Mouse (Mus musculus) skeletal muscle tissue, adult 2 months (tissue): Measurements from ENCODE around the gene Sptbn1.

Experiments
- DNase-seq: peaks from one replicate; pipeline ENCODE4 v3.0.0-alpha.2; 2012; ENCODE audit warnings: low read depth, low spot score

Sptbn1 gene

DNA sequence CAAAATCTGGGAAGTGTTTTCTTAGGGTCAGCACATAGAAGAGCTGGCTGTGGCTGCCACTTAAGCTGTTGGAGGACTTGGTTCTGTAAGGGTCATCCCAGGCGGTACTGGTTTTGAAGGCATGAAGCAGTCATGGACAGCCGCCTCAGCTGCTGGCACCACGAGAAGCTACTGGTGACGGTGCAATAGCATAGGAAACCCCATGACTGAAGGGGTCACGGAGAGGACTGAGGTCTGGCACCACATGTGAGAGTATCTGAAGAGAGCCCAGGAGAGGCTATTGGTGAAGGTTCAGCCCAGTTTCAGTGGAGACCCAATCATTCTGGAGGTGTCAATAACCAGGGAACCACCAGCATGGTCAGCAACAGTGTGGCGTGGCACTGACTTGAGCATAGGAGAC lies 135.4 kb downstream of the Sptbn1 start:
- no peak for DNase-seq

DNA sequence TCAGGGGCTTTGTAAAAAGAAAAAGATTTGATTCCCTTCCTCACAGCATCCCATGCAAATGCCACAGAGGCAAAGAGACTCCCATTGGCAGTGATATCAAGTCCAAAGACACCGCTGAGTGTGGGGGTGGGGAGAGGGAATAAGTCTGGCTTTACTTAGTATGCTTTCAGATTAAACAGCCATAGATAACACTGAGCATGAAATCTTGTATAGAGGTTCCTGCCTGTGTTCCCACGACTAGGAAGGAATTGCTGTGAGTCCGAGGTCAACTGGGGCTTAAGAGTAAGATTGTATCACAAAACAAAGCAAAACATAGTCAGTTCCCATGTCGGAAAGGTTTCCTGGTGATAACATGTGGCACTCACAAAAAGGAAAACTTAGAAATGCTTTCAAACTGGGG lies 136.3 kb downstream of the Sptbn1 start:
- DNase-seq: no peak

DNA sequence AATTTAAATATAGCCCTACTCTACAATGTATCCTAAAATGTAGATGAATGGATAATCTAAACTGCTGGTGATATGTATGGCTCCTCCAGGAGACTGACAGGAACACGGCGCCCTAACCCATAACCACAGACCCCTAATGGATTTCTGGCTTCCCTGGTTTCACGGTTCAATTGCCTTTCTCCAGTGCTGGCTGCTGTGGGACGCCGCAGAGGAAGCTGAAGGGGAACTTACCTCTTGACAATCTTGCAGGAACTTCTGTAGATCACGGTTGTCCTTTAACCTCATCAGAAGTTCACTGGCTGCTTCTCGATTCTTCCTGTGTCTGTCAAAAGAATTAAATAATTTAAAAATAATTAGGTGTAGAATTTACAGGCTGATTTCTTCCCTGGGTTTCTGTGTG lies 138.6 kb downstream of the Sptbn1 start:
- DNase-seq: no peak

DNA sequence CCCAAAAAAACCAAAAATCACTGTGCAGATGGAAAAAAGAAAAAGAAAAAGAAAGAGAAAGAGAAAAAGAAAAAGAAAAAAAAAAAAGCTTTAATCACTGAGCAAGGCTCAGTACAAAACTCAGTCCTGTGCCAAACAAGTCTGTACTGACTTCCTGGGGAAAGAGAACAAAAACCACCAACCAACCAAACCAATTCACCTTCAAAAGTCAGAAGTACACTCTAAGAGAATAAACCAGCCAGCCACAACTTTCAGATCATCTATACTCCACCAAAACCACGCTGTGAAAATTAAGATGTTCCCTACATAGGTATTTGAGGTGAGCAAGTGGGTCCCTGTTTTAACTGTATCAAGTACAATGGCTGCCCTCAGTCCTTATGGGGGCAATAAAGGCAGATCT lies 141.1 kb downstream of the Sptbn1 start:
- DNase-seq: no peak

DNA sequence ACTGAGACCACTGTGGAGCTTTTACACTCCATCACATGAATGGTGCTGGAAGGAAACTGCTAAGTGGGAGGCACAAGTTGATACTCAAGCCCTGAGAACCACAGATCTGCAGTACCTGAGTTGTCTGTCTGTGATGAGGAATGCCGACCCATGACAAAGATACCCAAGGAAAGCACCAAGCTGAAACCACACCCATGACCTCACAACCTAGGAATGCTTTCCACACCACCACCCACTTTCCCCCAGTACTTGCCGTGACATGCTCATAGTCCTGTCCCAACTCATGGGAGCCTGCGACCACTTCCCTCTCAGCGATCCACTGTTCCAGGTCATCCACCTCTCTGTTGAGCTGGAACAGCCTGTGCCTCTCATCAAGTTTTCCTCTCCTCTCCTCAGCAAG lies 149.9 kb downstream of the Sptbn1 start:
- DNase-seq: no peak

DNA sequence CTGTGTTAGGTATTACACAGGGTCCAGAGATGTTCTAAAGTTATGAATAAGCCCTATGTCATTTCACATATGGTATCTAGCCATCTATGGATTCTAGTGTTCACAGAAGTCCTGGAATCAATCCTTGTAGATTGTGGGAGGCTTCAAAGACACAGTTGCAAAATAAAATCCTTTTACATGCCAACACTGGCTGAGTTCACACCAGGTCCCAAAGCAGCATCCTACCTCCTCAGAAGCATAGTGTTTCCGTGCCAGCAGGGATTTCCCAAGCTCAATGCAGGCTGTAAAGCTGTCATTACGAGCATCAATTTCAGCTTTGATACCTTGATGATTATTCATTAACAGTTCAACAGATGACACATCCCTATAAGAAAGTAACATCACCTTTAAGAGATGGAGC lies 154.3 kb downstream of the Sptbn1 start:
- DNase-seq: no peak

DNA sequence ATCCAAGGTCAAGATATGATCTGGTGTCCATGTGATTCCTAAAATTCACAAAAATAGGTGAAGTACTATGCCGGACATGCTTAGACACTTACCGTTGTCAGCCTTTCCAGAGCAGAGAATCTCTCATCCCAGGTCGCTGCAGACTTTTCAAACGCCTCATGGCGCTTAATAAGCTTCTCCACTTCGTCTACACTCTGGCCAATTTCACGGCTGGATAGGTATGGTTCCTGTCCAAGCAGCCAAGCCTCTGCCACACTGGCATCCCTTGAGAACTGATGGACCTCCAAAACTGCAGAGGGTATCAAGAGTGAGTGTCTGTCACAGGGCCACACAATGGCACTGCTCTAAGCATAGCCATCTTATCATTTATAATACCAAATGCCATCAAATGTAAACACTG lies 157.3 kb downstream of the Sptbn1 start:
- DNase-seq: no peak

DNA sequence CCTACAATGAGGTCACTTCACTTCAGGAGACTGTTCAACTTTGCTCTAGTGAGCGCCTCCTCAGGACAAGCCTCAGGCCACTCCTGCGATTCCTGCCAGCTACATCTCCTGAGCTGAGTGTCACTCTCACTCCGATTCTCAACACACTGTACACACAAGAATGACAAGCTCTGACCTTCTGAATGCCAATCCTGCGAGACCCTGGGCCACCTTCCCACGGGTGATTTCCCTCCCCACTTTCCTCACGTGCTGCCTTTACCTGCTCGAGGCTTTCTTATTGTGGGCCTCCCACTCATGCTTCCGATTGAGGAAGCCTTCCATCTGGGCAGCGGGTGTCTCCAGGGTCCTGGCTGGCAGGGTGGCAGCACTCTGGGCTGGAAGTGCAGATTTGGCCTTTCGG lies 163.8 kb downstream of the Sptbn1 start:
- DNase-seq: no peak

DNA sequence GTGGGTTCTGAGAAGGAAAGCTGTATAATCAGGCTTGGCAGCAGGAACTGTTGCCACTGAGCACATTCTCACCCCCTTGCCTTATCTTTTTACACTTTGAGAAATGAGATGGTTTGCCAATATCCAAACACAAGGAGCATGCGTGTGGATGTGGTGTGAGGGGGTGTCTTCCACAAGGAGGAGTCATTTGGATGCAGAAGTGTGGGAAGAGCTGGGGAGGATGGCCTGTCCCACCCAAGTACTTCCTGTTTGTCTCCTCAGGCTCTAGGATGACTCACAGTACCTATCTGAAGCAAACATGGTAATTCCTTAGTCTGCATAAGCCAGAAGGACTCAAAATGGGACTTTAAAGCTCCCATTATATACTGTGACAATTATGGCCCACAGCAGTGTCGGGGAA lies 165.4 kb downstream of the Sptbn1 start:
- DNase-seq: no peak

DNA sequence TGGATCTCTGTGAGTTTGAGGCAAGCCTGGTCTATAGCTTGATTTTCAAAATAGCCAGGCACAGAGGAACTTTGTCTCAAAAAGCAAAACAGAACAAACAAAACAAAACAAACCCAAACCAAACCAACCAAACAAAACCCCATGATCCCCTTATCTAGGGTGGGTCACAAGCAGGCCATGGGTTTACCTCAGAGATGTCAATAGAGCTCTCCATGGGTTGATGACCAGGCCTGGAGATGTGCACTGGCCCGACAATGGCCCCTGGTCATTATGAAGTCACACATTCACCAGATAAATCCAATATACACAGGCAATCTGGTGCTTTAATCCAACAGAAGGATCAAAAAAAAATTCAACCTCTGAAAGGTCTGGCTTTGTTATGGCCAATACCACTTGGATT lies 166.2 kb downstream of the Sptbn1 start:
- no peak for DNase-seq

DNA sequence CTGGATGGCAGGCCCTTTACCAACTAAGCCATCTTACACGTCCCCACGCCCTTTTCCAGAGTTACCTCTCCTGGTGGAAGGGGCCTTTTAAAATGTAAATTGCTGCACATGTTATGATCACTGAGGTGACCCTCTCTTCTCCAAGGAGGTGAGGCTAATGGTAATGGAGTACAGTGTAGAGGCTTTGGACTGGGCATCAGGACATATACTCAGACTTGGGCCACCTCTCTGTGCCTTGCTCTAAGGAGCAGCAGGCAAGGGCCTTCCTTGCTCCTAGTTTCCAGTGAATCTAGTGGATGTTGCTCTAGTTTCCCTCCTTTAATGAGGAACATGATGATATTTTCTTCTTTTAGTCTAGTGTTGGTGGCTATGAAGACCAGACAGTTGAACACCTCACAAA lies 166.8 kb downstream of the Sptbn1 start:
- no peak for DNase-seq

DNA sequence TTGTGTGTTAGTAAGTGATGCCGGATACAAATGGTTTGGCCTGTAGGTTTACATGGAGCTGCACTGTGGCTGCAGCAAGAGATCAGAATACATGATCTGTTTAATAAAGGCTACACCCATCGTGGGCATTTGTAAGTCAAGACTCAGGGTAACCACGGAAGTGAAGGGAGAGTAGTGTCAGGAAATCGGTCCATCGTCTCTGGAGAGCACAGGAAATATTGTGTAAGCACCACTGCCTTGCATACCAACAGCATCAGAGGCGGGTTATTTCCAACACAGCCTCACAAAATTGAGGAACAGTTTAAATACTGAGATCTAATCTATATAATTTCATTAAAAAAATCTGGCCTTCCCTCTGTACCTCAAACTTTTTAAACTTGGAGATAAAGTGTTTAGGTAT lies 168.1 kb downstream of the Sptbn1 start:
- DNase-seq: no peak

DNA sequence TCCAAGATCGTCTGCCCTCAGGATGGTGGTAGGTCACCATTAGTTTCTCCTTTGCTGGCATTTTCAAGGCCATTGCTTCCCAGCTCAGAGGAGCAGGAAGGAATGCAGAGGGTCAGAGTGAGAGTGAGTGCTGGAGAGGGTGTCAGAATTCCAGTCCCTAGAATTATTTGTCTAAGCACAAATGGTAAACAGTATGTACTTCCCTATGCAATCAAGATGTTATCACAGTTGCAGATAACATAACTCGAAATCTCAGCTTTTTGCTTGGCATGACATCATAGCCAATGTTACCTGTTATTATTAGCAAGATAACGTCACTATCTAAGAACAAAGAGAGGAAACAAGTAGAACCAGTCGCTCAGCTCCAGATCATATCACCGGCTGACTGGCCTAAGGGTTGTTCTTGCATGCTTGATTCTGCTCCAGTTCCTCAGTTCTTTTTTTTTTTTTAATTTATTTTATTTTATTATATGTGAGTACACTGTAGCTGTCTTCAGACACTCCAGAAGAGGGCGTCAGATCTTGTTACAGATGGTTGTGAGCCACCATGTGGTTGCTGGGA lies 172.7 kb downstream of the Sptbn1 start:
- DNase-seq: no peak

DNA sequence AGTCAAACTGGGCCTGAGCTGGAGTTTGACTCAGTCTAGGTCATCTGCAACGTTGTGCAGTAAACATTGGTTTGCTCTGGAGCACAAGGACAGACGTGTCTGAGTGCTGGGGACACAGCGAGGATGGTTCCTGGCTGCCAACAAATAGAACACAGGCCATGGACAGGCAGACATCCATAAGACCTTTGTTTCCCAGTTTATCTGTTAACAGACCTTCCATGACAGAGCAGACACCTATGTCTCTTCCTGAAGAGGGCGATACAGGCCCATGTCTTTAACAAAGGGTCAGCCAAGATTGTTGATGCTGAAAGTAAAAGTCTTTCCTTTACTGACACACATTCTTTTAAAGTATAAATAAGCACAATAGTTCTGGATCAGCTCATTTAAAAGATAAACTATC lies 176.1 kb downstream of the Sptbn1 start:
- DNase-seq: no peak

DNA sequence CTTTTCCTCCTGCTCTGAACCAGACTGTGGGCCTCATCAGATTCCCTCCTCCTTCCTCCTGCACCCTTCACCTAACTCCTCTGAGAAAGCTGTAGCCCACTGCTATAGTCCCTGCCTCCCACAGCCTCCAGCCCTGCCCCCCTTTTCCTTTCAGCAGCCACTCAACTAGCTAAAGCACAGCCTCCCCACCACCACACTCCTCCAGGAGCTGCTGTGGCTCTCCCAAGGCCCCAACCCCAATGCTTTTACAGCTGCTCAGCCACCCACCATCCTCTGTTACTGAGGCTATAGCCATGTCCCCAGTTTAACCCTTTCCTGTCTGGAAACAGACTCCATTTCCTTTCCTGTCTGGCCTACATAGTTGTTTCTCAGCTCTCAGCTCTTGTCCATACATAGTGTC lies 182.9 kb downstream of the Sptbn1 start:
- no peak for DNase-seq

DNA sequence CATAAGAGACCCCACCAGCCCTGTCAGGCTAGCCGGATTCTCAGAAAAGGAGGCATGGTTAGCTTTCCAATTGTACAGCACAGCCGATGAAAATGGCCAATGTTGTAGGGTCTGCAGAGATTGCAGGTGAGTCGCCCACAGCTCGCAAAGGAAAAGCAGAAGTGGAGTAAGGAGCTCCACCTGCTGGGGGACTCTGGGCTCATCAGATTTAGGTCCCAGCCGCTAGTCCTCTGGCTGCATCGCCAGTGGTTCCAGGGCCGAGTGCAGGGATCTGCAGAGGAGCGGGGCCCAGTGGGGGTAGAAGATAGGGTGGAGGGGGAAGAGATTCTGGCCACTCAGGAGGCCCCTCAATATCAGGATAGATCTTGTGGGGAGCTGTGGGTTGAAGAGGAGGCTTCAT lies 210.7 kb downstream of the Sptbn1 start:
- DNase-seq: no peak
